Mouse (Mus musculus) cerebellum, postnatal 10 days (tissue): ENCODE data around the gene Stoml1.

Source experiments
- DNase-seq, 2 experiments: peaks; one replicate each; pipeline ENCODE4 v3.0.0; 2021; ENCODE audit warnings: mixed read lengths in 2 of 2

Gene Stoml1

DNA sequence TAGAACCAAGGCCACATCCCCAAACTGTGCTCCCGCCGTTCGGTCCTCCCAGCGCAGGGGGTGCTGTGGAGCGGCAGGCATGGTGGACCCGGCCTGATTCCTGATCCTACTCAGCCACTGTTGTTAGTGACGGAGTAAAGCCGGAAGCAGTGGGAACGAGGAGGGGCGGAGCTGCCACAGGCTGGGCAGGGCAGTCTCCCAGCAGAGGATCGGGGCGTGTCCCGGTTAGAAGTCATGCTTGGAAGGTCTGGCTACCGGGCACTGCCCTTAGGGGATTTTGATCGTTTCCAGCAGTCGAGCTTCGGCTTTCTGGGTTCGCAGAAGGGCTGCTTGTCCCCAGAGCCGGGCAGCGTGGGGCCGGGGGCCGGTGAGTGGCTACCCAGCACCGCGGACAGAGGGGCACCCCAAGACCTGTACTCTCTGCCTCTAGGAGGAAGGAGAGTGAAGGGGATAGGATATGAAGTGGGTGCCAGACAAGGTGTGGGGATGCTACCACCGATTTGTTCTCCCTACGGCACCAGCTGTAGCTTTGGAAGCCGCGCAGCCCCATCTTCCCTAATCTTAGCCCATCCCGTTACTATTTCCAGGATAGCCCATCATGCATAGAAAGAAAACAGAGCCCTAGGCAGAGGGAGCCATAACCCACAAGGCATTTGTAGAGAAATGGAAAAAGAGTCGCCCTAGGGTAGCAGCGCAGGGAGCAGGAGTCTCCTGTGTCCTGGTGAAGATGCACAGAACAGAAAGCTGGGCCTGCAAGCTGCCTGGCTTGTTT, at the start of gene Stoml1:
Gene Stoml1, plus strand, starts transcription at position 132 of the 772 bp plus-strand sequence.
- peak; percentile 95 to 96 for DNase-seq

DNA sequence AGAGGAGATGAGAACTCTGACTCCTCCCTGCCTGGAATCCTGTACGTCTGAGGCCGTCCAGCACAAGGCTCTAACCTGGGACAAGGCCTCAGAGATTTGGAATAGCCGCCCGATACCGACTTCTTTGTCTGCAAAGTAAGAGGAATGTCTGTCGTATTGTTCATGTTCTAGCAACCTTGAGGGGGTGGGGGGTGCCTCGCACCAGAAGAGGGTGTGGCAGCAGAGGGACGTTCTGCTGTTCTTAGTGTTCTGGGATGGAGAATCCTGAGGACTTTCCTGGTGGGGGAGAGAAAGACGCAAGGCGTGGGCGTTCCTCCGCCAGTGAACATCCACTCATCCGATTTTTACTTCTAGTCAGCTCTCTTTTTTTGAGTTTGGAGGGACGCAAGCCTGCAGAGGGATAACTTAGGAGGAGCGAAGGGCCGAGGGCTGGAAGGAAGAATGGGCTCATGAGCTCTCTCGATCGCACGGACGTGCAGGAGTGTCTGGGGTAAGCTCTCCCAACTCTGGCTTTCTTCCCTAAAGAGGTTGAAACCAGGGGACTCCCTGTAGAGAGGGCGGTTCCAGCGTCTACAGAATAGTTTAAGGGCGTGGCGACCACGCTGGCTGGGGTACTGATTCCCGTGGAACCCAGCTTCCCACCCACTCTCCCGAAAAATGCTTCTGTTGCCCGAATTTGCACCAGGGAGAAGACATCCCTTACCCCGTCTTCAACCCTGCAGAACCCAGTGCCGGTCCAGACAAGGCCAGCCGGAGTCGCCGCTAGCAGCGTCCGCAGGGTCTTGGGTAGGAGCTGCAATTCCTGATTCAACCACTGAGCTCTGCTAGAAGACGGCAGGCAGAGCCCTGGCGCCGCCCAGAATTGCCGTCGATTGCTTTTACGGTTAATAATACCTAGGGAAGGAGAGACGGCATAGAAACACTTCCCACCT, 49.2 kb upstream of the Stoml1 start, which contains the start of the genes Islr and Islr2:
Gene Islr, minus strand, starts transcription at position 791 of the 932 bp plus-strand sequence.
Gene Islr2, minus strand, starts transcription at position 804 of the 932 bp plus-strand sequence.
- peak; percentile 88 to 89 for DNase-seq

DNA sequence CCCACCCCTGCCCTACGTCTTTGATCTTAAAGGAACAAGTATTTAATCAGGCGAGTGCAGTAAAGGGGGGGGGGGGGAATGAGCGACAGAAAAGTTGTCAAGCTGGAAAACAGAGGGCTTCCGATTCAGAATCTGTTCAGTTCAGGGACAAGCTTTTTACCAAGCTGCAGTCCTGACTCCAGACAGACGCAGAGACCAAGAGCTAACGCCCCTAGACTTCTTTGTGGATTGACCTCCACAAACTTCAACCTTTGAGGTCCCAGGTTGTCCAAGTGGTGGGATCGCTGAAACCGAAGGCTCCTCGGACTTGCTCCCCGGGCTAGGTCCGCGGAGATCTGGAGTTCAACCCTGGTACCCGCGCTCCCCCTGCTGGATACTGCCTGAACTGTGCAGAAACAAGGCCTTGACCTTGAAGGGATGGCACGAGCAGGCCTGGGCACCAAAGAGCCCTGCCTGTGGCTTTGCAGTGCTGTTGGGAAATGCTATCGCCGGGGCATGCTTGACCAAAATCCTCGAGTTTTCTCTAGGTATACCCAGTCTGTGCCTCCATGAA, 48.4 kb upstream of the Stoml1 start:
- DNase-seq = peak; percentile 98 to 99

DNA sequence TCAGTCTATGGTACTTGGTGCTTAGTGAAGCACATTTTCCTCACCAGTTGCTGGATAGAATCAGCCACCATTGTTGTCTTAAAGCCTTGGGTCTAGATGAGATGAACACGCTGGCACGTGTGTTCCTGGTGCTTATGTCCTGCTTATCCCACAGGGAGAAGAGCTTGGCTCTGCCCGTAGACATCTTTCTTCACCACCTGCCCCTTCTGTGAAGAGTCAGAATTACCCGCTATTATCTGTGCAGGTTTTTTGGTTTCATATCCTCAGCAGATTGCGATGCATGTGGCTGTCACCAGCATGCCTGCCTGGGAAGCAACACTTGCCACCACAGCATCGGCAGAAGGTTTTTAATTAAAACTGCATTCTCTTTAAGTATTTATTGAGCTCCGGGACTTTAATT, 47.0 kb upstream of the Stoml1 start:
- DNase-seq = peak; percentile 68 to 73

- DNase-seq = no peak
Observed at GRCm38 (mm10) chr9:58209462-58210303, 43.3 kb upstream of the Stoml1 start.

GRCm38 (mm10) chr9:58210304-58210627, 42.7 kb upstream of the Stoml1 start:
- no peak for DNase-seq

- no peak for DNase-seq
Observed at GRCm38 (mm10) chr9:58213377-58213776, 39.6 kb upstream of the Stoml1 start.

DNA sequence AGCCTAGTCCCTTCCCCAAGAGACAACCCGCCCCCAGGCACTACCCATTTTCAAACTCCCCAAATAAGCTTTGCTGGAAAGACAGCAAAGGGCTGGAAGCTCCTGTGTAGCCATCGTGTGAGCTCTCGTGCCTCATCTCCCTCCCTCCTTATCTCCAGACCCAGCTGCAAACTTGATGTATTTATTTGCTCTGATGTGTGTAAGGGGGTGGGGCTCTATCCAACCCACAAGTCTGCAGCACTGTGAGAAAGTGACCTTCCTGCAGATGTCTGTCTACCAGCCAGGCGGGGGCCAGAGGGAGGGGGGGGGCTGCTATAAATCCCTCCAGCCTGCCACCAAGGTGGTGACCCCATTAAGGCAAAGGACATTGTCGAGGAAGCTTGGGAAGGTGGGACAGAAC, 39.1 kb upstream of the Stoml1 start:
- DNase-seq = no peak

DNA sequence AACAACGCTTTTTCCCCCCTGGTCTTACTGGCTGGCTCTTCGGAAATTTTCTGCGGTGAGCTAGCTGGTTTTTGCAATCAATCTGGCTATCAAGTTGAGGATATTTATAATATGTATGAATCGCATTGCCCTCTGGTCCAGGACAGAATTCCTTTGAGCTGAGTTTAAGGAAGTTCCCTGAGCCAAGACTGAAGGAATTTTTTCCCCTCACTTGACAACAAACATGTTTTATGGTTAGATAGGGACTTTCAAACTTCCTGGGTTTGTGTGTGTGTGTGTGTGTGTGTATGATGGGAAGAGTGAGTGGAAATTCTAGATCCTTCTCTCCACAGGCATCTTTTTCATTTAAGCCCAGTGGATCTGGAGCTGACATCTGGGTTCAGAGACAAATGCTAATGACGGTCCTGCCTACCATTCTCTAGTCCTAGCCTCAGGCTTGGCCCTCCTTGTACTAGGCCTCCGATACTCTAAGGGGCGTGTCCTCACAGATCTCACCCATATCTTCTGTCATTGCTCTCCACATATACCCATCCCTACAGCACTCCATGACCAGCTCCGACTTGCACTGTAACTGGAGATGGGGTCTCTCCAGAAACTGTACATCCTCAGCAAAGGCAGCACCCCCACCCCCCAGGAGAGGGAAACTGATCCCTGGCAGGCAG, 38.3 kb upstream of the Stoml1 start:
- DNase-seq = no peak

DNA sequence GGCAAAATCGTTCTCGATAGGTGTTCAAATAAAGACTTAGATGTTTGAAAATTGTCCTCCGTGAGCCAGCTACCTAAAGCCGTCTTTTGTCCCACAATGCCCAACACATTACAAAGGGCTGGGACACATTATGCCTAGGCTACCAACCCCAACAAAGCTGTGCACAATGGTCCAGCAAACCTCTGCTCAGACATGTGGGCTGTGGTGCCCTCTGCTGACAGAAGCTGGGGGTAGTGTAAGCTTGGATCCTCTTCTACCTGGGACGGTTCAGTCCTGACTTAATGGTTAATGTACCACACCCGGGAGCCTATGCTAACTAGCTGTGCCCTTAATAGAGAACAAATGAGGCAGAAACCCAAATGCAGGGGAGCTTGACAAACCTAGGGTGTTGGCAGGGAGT, 36.6 kb upstream of the Stoml1 start:
- DNase-seq = peak; percentile 77 to 81

- no peak for DNase-seq
Observed at GRCm38 (mm10) chr9:58218539-58218938, 34.4 kb upstream of the Stoml1 start.

DNA sequence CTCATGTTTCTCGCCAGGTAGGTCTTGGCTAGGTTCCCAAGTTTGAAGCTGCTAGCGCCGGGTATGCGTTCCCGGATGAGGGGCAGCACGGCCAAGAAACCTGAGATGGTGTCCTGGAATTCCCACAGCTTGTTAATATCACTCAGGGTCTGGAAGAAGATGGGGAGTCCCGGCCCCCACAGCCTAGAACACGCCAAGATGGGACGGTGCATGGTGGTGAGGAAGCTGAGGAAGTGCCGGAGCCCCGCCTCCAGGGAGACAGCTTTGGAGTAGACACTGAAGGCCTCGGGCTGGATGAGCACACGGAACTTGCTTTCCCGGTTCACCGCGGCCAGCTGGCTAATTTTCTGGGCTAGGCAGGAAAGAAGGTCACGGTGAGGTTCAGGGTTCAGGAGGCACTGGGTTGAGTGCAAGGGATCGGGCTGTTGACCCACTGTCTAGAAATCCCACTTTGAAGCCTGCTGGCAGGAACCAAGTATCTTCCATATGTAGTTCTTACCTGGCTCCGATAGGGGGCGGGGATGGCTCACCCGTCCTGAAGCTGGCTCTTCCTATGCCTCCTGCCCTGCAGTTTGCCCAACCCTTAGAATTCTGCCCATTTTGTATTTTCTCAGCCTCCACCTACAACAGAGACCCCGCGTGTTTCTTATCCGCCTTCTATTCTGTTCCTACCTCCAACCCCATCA, 32.6 kb upstream of the Stoml1 start:
- peak; percentile 78 to 83 for DNase-seq

DNA sequence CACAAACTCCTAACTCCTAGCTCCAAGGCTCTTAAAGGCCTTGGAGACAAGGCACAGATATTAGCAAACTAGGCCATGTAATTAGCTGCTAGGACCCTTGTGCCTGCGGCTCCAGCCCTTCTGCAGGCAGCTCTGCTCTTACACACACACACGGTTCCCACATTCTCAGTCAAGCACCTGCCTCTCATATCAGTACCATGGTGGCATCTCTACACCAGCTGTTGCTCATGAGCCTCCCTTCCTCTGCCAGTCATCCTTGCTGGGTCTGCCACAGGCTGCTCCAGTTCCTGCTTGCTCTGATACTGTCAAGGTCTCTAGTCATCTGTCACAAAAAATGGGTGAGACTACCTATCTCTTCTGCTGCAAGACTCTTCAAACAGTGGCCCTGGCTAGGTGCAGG, 28.6 kb upstream of the Stoml1 start:
- no peak for DNase-seq

GRCm38 (mm10) chr9:58225915-58226913, 26.8 kb upstream of the Stoml1 start:
- DNase-seq = peak; percentile 67 to 70

GRCm38 (mm10) chr9:58228777-58229466, 24.0 kb upstream of the Stoml1 start:
- DNase-seq = no peak

GRCm38 (mm10) chr9:58231746-58232145, 21.2 kb upstream of the Stoml1 start:
- DNase-seq = no peak

- no peak for DNase-seq
Observed at GRCm38 (mm10) chr9:58232374-58232773, 20.6 kb upstream of the Stoml1 start.

- no peak for DNase-seq
Observed at GRCm38 (mm10) chr9:58234502-58235015, 18.4 kb upstream of the Stoml1 start.
